21 mouse cellular contexts compared by ENCODE assay signal in the genomic region with DNA sequence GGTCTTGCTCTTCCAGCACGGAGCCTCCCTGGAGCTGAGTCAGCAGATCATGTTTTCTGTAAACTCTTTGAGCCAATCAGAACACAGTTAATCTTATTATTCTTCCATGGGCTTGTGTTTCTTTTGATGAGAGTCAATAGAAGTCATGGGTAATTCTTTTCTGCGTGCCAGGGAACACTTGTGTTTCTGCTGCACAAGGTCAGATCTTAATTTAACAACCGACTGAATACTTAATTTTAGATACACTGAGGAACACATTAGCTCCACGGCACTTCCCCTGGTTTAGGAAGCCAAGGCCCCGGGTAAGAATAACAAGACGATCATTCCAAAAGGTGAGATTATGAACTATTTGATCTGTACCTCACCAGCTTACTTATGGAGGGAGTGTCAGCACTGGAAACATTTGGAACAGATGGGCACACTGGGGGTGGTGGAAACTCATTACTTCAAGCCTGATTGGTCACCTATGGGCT. TPM values are rescaled to one million over a fixed set of nuclear protein-coding genes. Genes with fewer than 3 reads are reported as not detected.
DNase-seq lines count a peak whose midpoint lies in the region; ATAC-seq lines count a peak whose summit lies in the region.
"Had no signal": no experiment of that assay in that cellular context is flagged by ENCODE, and none has a peak within 500 bp of the region (broad histone marks: within the 10 kb centered on the region; RNA-seq: fewer than 3 reads in every experiment).

No protein-coding gene starts in this region.

- no peak for ATAC-seq in inflammation-experienced regulatory T-cells, adult 6 months

- no peaks in the 10 kb centered on the region for H3K4me1 ChIP-seq in forebrain, embryonic 10.5 days
- H3K4me1 ChIP-seq: hindbrain, embryonic 10.5 days; limb, embryonic 15.5 days had no signal

- H3K9me3 ChIP-seq in forebrain, embryonic 10.5 days, result no peaks in the 10 kb centered on the region
- H3K9me3 ChIP-seq: hindbrain, embryonic 10.5 days; limb, embryonic 15.5 days; lung, embryonic 15.5 days had no signal

- H3K36me3 ChIP-seq in forebrain, embryonic 10.5 days (replicated peaks), result no peaks in the 10 kb centered on the region
- H3K36me3 ChIP-seq: hindbrain, embryonic 10.5 days; limb, embryonic 15.5 days; lung, embryonic 15.5 days had no signal

- DNase-seq in heart, adult 18-20 months, result peak; percentile 66 to 80
- DNase-seq in heart, postnatal 4 days, result no peak
- peak; percentile 12 for DNase-seq in urinary bladder, postnatal 14 days (ENCODE audit: low spot score)
- DNase-seq in urinary bladder, adult 2 months (ENCODE audit: low spot score), result no peak
- peak; percentile 70 to 77 for DNase-seq in heart, adult 9 months (ENCODE audit: low spot score in 2 of 2)
- DNase-seq in forebrain, embryonic 10.5 days (ENCODE audit: extremely low spot score, low spot score), result no peak
- no peak for DNase-seq in right cerebral cortex, postnatal 25 days
- DNase-seq: B cell, adult 2 months; embryo, embryonic 11 days; kidney, postnatal 36 days; thymus, postnatal 25 days had no signal

- H3K27me3 ChIP-seq in forebrain, embryonic 10.5 days (ENCODE audit: poor library complexity, severe bottlenecking), result no peaks in the 10 kb centered on the region
- H3K27me3 ChIP-seq: limb, embryonic 15.5 days; lung, embryonic 15.5 days had no signal

- no peak overlapping the region for H3K4me3 ChIP-seq in forebrain, embryonic 10.5 days
- H3K4me3 ChIP-seq: erythroblast, embryonic 14.5 days; hindbrain, embryonic 10.5 days; limb, embryonic 15.5 days; lung, embryonic 15.5 days had no signal

- WGBS in forebrain, embryonic 10.5 days, result 82% methylated on average over 6 of the region's 6 CpGs

- no peak overlapping the region for H3K27ac ChIP-seq in forebrain, embryonic 10.5 days
- H3K27ac ChIP-seq: hindbrain, embryonic 10.5 days; limb, embryonic 15.5 days; lung, embryonic 15.5 days had no signal

RNA-seq across cellular contexts. Expression of a gene that starts 15.2 kb away (rescaled TPM):
- total RNA-seq in heart, adult 18-20 months (2021), result 10 to 100 TPM; 62.3 to 70.5 TPM
- total RNA-seq in heart, postnatal 4 days (2021), result 1 to 10 TPM; 6.2 to 6.3 TPM
- 0.21 and 0.26 TPM in 2 replicates for polyA plus RNA-seq in urinary bladder, adult 2 months (2012; rRNA removed)
- polyA plus RNA-seq in forebrain, embryonic 10.5 days (2016; fragmentation: Nextera tagmentation; extraction: Ambion mirVana), result not detected in 2 replicates
- polyA plus RNA-seq in inflammation-experienced regulatory T-cells, adult 6 months (2017; shearing (Covaris generic)), result not detected
- total RNA-seq: left cerebral cortex, adult 8-10 months; MEL had no signal
- polyA plus RNA-seq: erythroblast, embryonic 14.5 days; hindbrain, embryonic 10.5 days; limb, embryonic 15.5 days; lung, embryonic 15.5 days had no signal

RNA-seq across cellular contexts. Expression of a gene that starts 15.3 kb away (rescaled TPM):
- total RNA-seq in heart, adult 18-20 months (2021), result 1,000 to 10,000 TPM; 1,622 to 1,793 TPM
- 100 to 1,000 TPM; 799 to 849 TPM for total RNA-seq in heart, postnatal 4 days (2021)
- 32.5 and 59.8 TPM in 2 replicates for polyA plus RNA-seq in urinary bladder, adult 2 months (2012; rRNA removed)
- polyA plus RNA-seq in forebrain, embryonic 10.5 days (2016; fragmentation: Nextera tagmentation; extraction: Ambion mirVana), result 245 and 258 TPM in 2 replicates
- 100 to 1,000 TPM; 174 to 219 (median 181) TPM for polyA plus RNA-seq in inflammation-experienced regulatory T-cells, adult 6 months (2017; shearing (Covaris generic))

RNA-seq across cellular contexts. Expression of a gene that starts 28.3 kb away (rescaled TPM):
- under 1 TPM; 0.67 to 0.77 TPM for total RNA-seq in heart, adult 18-20 months (2021)
- under 1 TPM; 0.23 to 0.36 TPM for total RNA-seq in heart, postnatal 4 days (2021)
- polyA plus RNA-seq in urinary bladder, adult 2 months (2012; rRNA removed), result 0.06 and 0.12 TPM in 2 replicates
- 0.07 and 0.19 TPM in 2 replicates for polyA plus RNA-seq in forebrain, embryonic 10.5 days (2016; fragmentation: Nextera tagmentation; extraction: Ambion mirVana)
- not detected for polyA plus RNA-seq in inflammation-experienced regulatory T-cells, adult 6 months (2017; shearing (Covaris generic))
- total RNA-seq: MEL had no signal
- polyA plus RNA-seq: erythroblast, embryonic 14.5 days; stomach, embryonic 16.5 days had no signal

RNA-seq across cellular contexts. Expression of a gene that starts 54.4 kb away (rescaled TPM):
- 100 to 1,000 TPM; 861 to 872 TPM for total RNA-seq in heart, adult 18-20 months (2021)
- total RNA-seq in heart, postnatal 4 days (2021), result 100 to 1,000 TPM; 183 to 207 TPM
- 0.03 TPM in 1 of 2 replicates, not detected in the other for polyA plus RNA-seq in urinary bladder, adult 2 months (2012; rRNA removed)
- polyA plus RNA-seq in forebrain, embryonic 10.5 days (2016; fragmentation: Nextera tagmentation; extraction: Ambion mirVana), result 0.10 TPM in 1 of 2 replicates, not detected in the other
- polyA plus RNA-seq in inflammation-experienced regulatory T-cells, adult 6 months (2017; shearing (Covaris generic)), result not detected
- total RNA-seq: MEL had no signal
- polyA plus RNA-seq: brain, embryonic 14.5 days; erythroblast, embryonic 14.5 days; frontal cortex, adult 2 months; hindbrain, embryonic 10.5 days had no signal

Comparison
In these comparisons a context has a peak if more than half of its experiments do, and no peak if none do; other contexts are left out.
1. DNase-seq: peak in heart, adult 18-20 months (2 of 2), urinary bladder, postnatal 14 days (single experiment) and heart, adult 9 months (2 of 2); none in heart, postnatal 4 days (single experiment), urinary bladder, adult 2 months (single experiment), forebrain, embryonic 10.5 days (single experiment) and right cerebral cortex, postnatal 25 days (single experiment).